Mouse (Mus musculus) ES-Bruce4 (cell line): Measurements from ENCODE around the gene Pth. TPM values are rescaled to one million over a fixed set of nuclear protein-coding genes. Genes with fewer than 3 reads are reported as not detected.

ENCODE experiments used
- H3K27ac ChIP-seq: 2 replicates; pipeline ENCODE4 v1.5.1; 2012; ENCODE audit warnings: low read length, inconsistent platforms; ENCODE audit not compliant: insufficient read depth
- H3K27me3 ChIP-seq: 2 replicates; pipeline ENCODE4 v1.6.1; 2012; ENCODE audit warnings: mild to moderate bottlenecking, low read length, inconsistent platforms; ENCODE audit not compliant: control insufficient read depth, poor library complexity, insufficient read depth, severe bottlenecking
- H3K36me3 ChIP-seq: 2 replicates; pipeline ENCODE4 v1.6.1; 2012; ENCODE audit warnings: inconsistent platforms, mild to moderate bottlenecking, low read length, moderate library complexity; ENCODE audit not compliant: control insufficient read depth, poor library complexity, insufficient read depth, severe bottlenecking
- H3K4me1 ChIP-seq: one replicate; pipeline ENCODE4 v1.8.1; 2011; ENCODE audit warnings: low read length; ENCODE audit not compliant: control insufficient read depth, insufficient read depth
- H3K4me3 ChIP-seq: 2 replicates; pipeline ENCODE4 v1.5.1; 2011; ENCODE audit warnings: low read depth, mild to moderate bottlenecking, low read length
- H3K9ac ChIP-seq: 2 replicates; pipeline ENCODE4 v1.6.1; 2012; ENCODE audit warnings: low read depth, mild to moderate bottlenecking, inconsistent platforms; ENCODE audit not compliant: poor library complexity, severe bottlenecking
- H3K9me3 ChIP-seq: replicated peaks from 2 replicates; pipeline ENCODE4 v1.6.1; 2012; ENCODE audit warnings: mild to moderate bottlenecking, low read length, inconsistent platforms; ENCODE audit not compliant: control insufficient read depth, poor library complexity, insufficient read depth, severe bottlenecking
- CTCF ChIP-seq: IDR thresholded peaks from one replicate; pipeline ENCODE4 v1.8.1; 2011; ENCODE audit warnings: low read depth, low read length
- EP300 ChIP-seq: IDR thresholded peaks from 2 replicates; pipeline ENCODE4 v1.6.1; 2011; ENCODE audit warnings: low read depth, low read length; ENCODE audit not compliant: insufficient read depth
- POLR2A ChIP-seq: IDR thresholded peaks from one replicate; pipeline ENCODE4 v1.8.1; 2011; ENCODE audit warnings: low read length; ENCODE audit not compliant: insufficient read depth
- polyA plus RNA-seq: library from polyadenylated mRNA; stranded (reverse); fragments of >200 nt; gene quantifications from 2 replicates; pipeline ENCODE4 v1.2.4, GENCODE M21; 2011; ENCODE audit warnings: low read depth; ENCODE audit not compliant: missing spikeins, insufficient read depth, insufficient read length

Gene Pth
- polyA plus RNA-seq, 1 experiment, result not detected

DNA sequence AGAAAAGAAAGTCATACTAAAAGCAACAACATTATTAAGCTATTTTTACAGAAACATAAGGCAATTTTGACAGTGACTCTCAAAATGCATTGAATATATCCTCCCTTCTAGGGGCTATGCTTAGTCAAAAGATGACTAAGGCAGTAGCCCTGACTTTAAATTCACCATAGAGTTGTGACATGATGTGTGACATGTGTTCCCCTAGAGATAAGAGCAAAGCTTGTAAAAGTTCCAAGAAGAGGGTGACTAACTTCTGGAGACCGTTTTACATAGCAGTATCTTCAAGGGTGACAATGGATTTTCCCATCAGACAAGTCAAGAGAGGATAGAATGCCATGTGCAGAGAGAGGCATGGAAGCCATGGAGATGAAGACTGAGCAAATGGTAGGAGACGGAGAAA lies 3.2 kb upstream of the Pth start:
- no peak overlapping the region for H3K27ac ChIP-seq
- no peaks in the 10 kb centered on the region for H3K9me3 ChIP-seq
- H3K27me3 ChIP-seq, result no peaks in the 10 kb centered on the region
- no peak for TF ChIP-seq CTCF
- H3K9ac ChIP-seq, result no peak overlapping the region
- no peak overlapping the region for H3K4me3 ChIP-seq
- H3K36me3 ChIP-seq, result no peaks in the 10 kb centered on the region
- no peaks in the 10 kb centered on the region for H3K4me1 ChIP-seq

DNA sequence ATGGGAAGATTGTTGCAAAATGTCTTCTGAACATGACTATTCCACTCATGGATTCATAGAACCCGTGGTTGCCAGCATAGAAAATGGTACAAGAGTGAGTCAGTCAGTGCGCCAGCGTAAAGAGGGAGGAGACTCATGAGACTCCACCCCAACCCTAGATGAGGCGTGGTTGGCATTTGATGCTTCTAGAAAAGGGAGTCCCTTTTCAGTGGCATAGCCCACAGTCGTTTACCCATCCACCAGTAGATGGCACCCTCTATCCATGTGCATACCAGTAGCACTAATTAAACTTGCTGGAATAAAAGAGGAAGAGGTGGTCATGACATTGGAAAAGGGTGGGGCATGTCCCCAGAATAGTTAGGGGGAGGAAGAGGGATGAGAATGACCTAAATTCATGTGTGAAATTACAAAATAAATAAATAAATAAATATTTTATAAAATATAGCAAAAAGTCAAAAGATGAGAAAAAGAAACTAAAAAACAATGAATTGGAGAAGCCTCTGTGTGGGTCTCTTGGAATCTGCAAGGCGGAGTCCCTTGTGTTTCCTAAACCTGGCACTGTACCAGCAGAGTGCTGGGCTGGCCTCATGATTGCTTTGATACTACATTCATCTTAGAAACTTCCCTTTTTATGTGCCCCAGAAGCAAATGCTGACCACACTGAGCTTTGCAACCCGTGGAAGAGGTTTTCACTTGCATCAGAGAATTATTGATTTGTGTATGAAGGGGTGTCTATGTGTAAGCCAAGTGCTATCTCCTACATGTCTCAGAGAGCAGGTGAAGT lies 10.3 kb downstream of the Pth start:
- no peaks in the 10 kb centered on the region for H3K9me3 ChIP-seq
- H3K4me1 ChIP-seq, result no peaks in the 10 kb centered on the region
- H3K36me3 ChIP-seq, result no peaks in the 10 kb centered on the region
- H3K9ac ChIP-seq, result no peak overlapping the region
- no peak overlapping the region for H3K4me3 ChIP-seq
- no peak overlapping the region for H3K27ac ChIP-seq
- TF ChIP-seq EP300 (no peak), CTCF (peak; percentile 24), POLR2A (no peak)
- H3K27me3 ChIP-seq, result no peaks in the 10 kb centered on the region

DNA sequence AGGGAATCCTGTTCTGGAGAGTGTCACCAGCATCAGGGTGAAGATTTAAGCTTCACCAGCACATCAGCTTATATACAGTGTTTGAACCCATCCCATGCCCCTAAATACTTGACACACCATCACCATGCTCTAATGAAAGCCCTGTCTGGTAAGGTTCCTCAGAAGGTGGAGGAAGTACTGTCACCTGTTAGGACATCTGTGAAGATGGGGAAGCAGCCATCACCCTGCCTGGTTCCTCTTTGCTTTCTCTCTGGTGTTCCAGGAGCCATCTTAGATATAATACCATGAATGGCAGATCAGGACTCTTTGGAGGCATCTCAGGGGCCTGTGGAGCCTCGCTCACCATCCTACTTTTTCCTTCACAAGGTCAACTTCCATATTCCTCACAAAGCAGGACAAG lies 15.7 kb downstream of the Pth start:
- Histone ChIP-seq H3K4me1 (no peaks in the 10 kb centered on the region), H3K4me3 (no peak overlapping the region), H3K9ac (no peak overlapping the region), H3K9me3 (no peaks in the 10 kb centered on the region), H3K36me3 (no peaks in the 10 kb centered on the region), H3K27me3 (no peaks in the 10 kb centered on the region), H3K27ac (no peak overlapping the region)
- TF ChIP-seq EP300 (no peak), POLR2A (no peak), CTCF (no peak)

DNA sequence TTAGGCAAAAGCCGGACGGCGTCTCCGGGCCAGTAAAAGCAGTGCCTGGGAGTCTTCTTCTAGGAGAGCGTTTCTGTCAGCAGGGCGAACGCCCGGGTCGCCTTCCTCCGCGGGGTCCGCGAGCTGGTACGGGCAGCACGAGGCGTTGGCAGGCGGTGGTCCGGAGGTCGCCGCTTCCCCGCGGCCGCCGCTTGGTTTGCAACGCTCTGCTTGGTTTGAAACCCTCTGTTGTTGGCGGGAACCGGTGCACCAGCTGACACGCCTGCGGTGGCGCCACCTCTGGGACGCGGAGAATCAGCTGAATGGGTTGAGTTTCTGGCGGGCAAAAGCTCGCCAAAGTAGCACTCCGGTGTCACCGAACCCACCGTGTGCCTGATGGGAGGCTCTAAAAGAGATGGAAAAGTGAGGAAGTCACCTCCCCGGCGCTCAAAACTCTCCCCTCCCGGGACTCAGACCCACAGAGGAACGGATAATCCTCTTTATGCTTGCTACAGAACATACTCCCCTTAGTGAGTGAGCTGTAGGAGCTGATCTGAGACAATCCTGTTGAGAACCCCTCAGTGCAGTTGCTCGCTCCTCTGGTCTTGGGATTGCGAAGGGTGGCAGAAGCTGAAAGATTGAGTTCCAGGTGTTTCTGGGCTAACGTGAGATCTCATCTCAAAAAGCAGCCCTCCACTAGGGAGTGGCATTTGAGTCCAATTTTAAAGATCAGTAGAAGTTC lies 18.6 kb downstream of the Pth start:
- H3K27me3 ChIP-seq, result no peaks in the 10 kb centered on the region
- TF ChIP-seq EP300, result no peak
- TF ChIP-seq POLR2A, result no peak
- peak; percentile 28 for TF ChIP-seq CTCF

GRCm38 (mm10) chr7:113368746-113369619 lies 19.4 kb downstream of the Pth start, which contains the start of gene Btbd10:
Gene Btbd10 (minus strand): TSS chr7:113369392.
- peak within 1 kb of the TSS; percentile 86 for H3K4me3 ChIP-seq
- no peaks in the 10 kb centered on the region for H3K36me3 ChIP-seq
- H3K27ac ChIP-seq, result peak within 1 kb of the TSS; percentile 46; the same call in 1 of the 2 replicates
- peak within 1 kb of the TSS; percentile 79 for H3K9ac ChIP-seq
- H3K9me3 ChIP-seq, result no peaks in the 10 kb centered on the region
- no peaks in the 10 kb centered on the region for H3K27me3 ChIP-seq
- no peaks in the 10 kb centered on the region for H3K4me1 ChIP-seq
- TF ChIP-seq EP300, result 0 out of 2 replicates have a peak, but pooled peaks have one; percentile 34
- TF ChIP-seq CTCF, result no peak
- peak; percentile 98 for TF ChIP-seq POLR2A

More for the DNA sequence above, 18.6 kb downstream of the Pth start:
- H3K9me3 ChIP-seq, result no peaks in the 10 kb centered on the region
- peak overlapping the region; percentile 6; the same call in 1 of the 2 replicates for H3K27ac ChIP-seq
- peak overlapping the region; percentile 60 for H3K9ac ChIP-seq
- H3K4me3 ChIP-seq, result peak overlapping the region; percentile 86
- no peaks in the 10 kb centered on the region for H3K36me3 ChIP-seq
- no peaks in the 10 kb centered on the region for H3K4me1 ChIP-seq
